Mouse (Mus musculus): ENCODE measurements around the gene Pcgf1.

DNA sequence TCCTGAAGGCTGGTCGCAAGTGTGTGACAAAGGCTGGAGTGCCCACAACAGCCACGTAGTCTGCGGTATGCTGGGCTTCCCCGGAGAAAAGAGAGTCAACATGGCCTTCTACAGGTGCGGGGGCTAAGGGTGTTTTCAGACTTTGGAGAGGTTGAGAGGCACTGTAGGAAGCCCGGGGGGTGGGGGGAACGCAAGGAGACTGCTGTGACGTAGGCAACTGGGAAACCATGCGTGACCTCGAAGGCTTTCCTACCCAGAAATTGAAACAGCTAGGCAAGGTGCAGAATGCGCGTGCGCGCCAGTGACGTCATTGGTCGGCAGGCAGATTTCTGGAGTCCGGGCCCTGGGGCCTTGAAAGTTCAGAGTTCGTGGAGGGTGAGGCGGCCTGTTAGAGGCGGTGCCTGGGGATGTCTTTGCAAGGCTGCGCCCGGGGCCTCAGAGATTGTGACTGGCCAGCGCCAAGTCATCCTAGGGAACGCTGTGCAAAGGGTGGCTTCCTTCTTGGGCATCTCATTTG, 39.1 kb upstream of the Pcgf1 start:
- TF ChIP-seq CTCF (IDR thresholded peaks at IDR 0.05; ENCODE audit: control insufficient read depth, insufficient read depth, low read length) (no peak), POLR2A (IDR thresholded peaks at IDR 0.05; ENCODE audit: borderline replicate concordance, control insufficient read depth, low read depth, low read length) (no peak; the same call in 1 of the 2 replicates)

Data from bone marrow, adult 2 months (tissue).